Mouse (Mus musculus): ENCODE data around the gene Gm20388.

DNA sequence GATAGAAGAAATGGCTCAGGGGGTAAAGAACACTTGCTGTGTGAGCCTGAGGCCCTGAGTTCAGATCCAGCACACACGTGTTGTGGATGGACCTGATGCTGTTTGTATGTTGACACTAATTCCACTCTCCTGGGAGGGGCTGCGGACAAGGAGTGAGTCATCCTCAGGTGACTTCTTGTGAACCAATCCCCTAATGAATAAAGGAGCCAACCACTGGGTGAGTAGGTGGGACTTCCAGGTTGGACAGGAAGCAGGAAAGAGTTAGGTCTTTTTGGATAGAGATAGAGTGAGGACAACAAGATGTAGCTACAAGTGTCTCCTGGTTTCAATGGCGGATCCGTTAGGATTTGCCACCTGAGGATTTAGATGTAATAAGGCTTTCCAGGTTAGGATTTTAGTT is 3938.7 kb downstream of the Gm20388 start:
- TF ChIP-seq POLR2A (IDR thresholded peaks at IDR 0.05; ENCODE audit: borderline replicate concordance, control insufficient read depth, low read depth, low read length) (no peak), CTCF (IDR thresholded peaks at IDR 0.05; ENCODE audit: control insufficient read depth, insufficient read depth, low read length) (no peak)

Measured in bone marrow, adult 2 months (tissue).